Mouse (Mus musculus) liver, embryonic 14.5 days (tissue): ENCODE measurements at regions not wholly inside any gene's neighbourhood (a gene's known extent, or its start where the extent isn't known, plus 50 kb on each side); places are given as distances from the start of the nearest gene placed in this dataset.

Experiments used
- ATAC-seq: fragments of 200-750 bp; cut with Nextera tagmentation; 2 replicates; pipeline ENCODE4 v1.8.0; 2017; ENCODE audit warnings: moderate number of reproducible peaks, mild to moderate bottlenecking, moderate library complexity; ENCODE audit not compliant: insufficient read depth
- DNase-seq, 3 experiments: peaks; one replicate each; pipeline ENCODE4 v3.0.0-alpha.2; 2012 to 2013; ENCODE audit warnings: low read depth in 3 of 3, low spot score in 3 of 3
- H3K27ac ChIP-seq: fragments of 300-500 bp; sonication (generic); 2 replicates; pipeline ENCODE4 v1.5.1; 2014; ENCODE audit warnings: moderate library complexity, mild to moderate bottlenecking, control low read depth, inconsistent platforms
- H3K27me3 ChIP-seq: fragments of 300-500 bp; sonication (generic); 2 replicates; pipeline ENCODE4 v1.6.1; 2014; ENCODE audit warnings: mild to moderate bottlenecking, low read length, moderate library complexity; ENCODE audit not compliant: control insufficient read depth, insufficient read depth
- H3K36me3 ChIP-seq: fragments of 300-500 bp; sonication (generic); replicated peaks from 2 replicates; pipeline ENCODE4 v1.6.1; 2014; ENCODE audit warnings: low read depth; ENCODE audit not compliant: control insufficient read depth, insufficient read depth
- H3K4me1 ChIP-seq, 2 experiments: fragments of 200-500 bp in 1 of 2; fragments of 300-500 bp in 1 of 2; sonication (generic) in 1 of 2; replicated peaks; 2 replicates each; pipeline ENCODE4 v1.6.1; 2012 to 2014; ENCODE audit warnings: antibody characterized with exemption in 1 of 2, inconsistent platforms in 1 of 2, low read length in 1 of 2; ENCODE audit not compliant: control insufficient read depth in 2 of 2, insufficient read depth in 2 of 2
- H3K4me2 ChIP-seq: fragments of 300-500 bp; sonication (generic); 2 replicates; pipeline ENCODE4 v1.6.1; 2014; ENCODE audit warnings: low read depth, mild to moderate bottlenecking, control low read depth, moderate library complexity
- H3K4me3 ChIP-seq, 2 experiments: fragments of 200-500 bp in 1 of 2; fragments of 300-500 bp in 1 of 2; sonication (generic) in 1 of 2; 2 replicates each; pipeline ENCODE4 v1.5.1; 2012 to 2014; ENCODE audit warnings: low read depth in 2 of 2, low read length in 2 of 2, mild to moderate bottlenecking in 2 of 2, control low read depth in 1 of 2, inconsistent platforms in 1 of 2, moderate library complexity in 1 of 2; ENCODE audit not compliant: insufficient read depth in 1 of 2
- H3K9ac ChIP-seq: fragments of 300-500 bp; sonication (generic); replicated peaks from 2 replicates; pipeline ENCODE4 v1.6.1; 2014; ENCODE audit warnings: mild to moderate bottlenecking, control low read depth, moderate library complexity
- H3K9me3 ChIP-seq: fragments of 300-500 bp; sonication (generic); 2 replicates; pipeline ENCODE4 v1.6.1; 2016; ENCODE audit warnings: low read length, mixed read lengths; ENCODE audit not compliant: control insufficient read depth
- CTCF ChIP-seq: IDR thresholded peaks from 2 replicates; pipeline ENCODE4 v1.5.1; 2016; ENCODE audit warnings: antibody characterized with exemption, low read depth, control low read depth
- EP300 ChIP-seq: IDR thresholded peaks from 2 replicates; pipeline ENCODE4 v1.6.1; 2016; ENCODE audit warnings: antibody characterized with exemption, low read depth
- WGBS: fragments of 180-500 bp; shearing (Covaris S2); extraction: QIAGEN DNeasy Blood & Tissue Kit; methylation state at CpG from one replicate; pipeline ENCODE4 v1.1.7; 2014; ENCODE audit not compliant: insufficient replicate concordance; 5-methylcytosine and 5-hydroxymethylcytosine counted together

GRCm38 (mm10) chr10:117446776-117447175 is 67.0 kb upstream of the Cpsf6 start:
- no peak for TF ChIP-seq CTCF
- Histone ChIP-seq H3K4me2 (no peak overlapping the region), H3K27ac (no peak overlapping the region), H3K9me3 (no peaks in the 10 kb centered on the region), H3K36me3 (no peaks in the 10 kb centered on the region), H3K4me3 (no peak overlapping the region), H3K4me1 (peaks cover 0 to under 1% of the 10 kb centered on the region in 2 experiments; a peak in 1 of 4 replicates), H3K27me3 (no peaks in the 10 kb centered on the region), H3K9ac (no peak overlapping the region)
- no peak for ATAC-seq
- WGBS = 64% methylated on average over 7 of the region's 7 CpGs
- DNase-seq = no peak

- Histone ChIP-seq H3K4me2 (no peak overlapping the region), H3K27me3 (no peaks in the 10 kb centered on the region), H3K27ac (no peak overlapping the region), H3K4me3 (no peak overlapping the region), H3K36me3 (no peaks in the 10 kb centered on the region), H3K9me3 (no peaks in the 10 kb centered on the region), H3K4me1 (no peaks in the 10 kb centered on the region), H3K9ac (no peak overlapping the region)
- ATAC-seq = no peak
- no peak for DNase-seq
- WGBS = 77% methylated on average over 15 of the region's 15 CpGs
- no peak for TF ChIP-seq EP300
- TF ChIP-seq CTCF = no peak
Measured at GRCm38 (mm10) chr10:117445801-117446490, 66.1 kb upstream of the Cpsf6 start.

- DNase-seq (no peak), ATAC-seq (no peak)
- TF ChIP-seq CTCF = no peak
- TF ChIP-seq EP300 = no peak
- H3K36me3 ChIP-seq = no peaks in the 10 kb centered on the region
- WGBS = 33% methylated on average over 6 of the region's 6 CpGs
- no peak overlapping the region for H3K27ac ChIP-seq
- no peaks in the 10 kb centered on the region for H3K9me3 ChIP-seq
- H3K27me3 ChIP-seq = no peaks in the 10 kb centered on the region
- no peaks in the 10 kb centered on the region for H3K4me1 ChIP-seq
- no peak overlapping the region for H3K4me2 ChIP-seq
- H3K9ac ChIP-seq = no peak overlapping the region
- H3K4me3 ChIP-seq = no peak overlapping the region
Measured at GRCm38 (mm10) chr10:117445181-117445790, 65.5 kb upstream of the Cpsf6 start.

- Histone ChIP-seq H3K9me3 (no peaks in the 10 kb centered on the region), H3K4me2 (no peak overlapping the region), H3K36me3 (no peaks in the 10 kb centered on the region), H3K4me1 (no peaks in the 10 kb centered on the region), H3K4me3 (no peak overlapping the region), H3K27ac (no peak overlapping the region), H3K27me3 (no peaks in the 10 kb centered on the region), H3K9ac (no peak overlapping the region)
- ATAC-seq (no peak), DNase-seq (no peak)
- TF ChIP-seq CTCF (no peak), EP300 (no peak)
- 57% methylated on average over 10 of the region's 10 CpGs for WGBS
Measured at GRCm38 (mm10) chr10:117444761-117445160, 64.9 kb upstream of the Cpsf6 start.

- Histone ChIP-seq H3K36me3 (no peaks in the 10 kb centered on the region), H3K9me3 (no peaks in the 10 kb centered on the region), H3K9ac (no peak overlapping the region), H3K27me3 (no peaks in the 10 kb centered on the region), H3K27ac (no peak overlapping the region), H3K4me3 (no peak overlapping the region), H3K4me2 (no peak overlapping the region), H3K4me1 (no peaks in the 10 kb centered on the region)
- no peak for ATAC-seq
- WGBS = 56% methylated on average over 4 of the region's 4 CpGs
- DNase-seq = no peak
- TF ChIP-seq EP300 = no peak
- TF ChIP-seq CTCF = no peak
Measured at GRCm38 (mm10) chr10:117443426-117444350, 63.9 kb upstream of the Cpsf6 start.
